Mouse (Mus musculus) right cerebral cortex, postnatal 14 days (tissue): ENCODE measurements around the gene Fam186a.
A peak's percentile ranks its signal among the peaks of the same experiment; 100 is the strongest.
"Not testable (repeated sequence)": the region's sequence is repeated elsewhere in the genome, so short reads cannot be mapped to it uniquely, and the experiment has no call there.

Experiments
- DNase-seq: peaks from one replicate; pipeline ENCODE4 v3.0.0; 2022

The Fam186a gene

DNA sequence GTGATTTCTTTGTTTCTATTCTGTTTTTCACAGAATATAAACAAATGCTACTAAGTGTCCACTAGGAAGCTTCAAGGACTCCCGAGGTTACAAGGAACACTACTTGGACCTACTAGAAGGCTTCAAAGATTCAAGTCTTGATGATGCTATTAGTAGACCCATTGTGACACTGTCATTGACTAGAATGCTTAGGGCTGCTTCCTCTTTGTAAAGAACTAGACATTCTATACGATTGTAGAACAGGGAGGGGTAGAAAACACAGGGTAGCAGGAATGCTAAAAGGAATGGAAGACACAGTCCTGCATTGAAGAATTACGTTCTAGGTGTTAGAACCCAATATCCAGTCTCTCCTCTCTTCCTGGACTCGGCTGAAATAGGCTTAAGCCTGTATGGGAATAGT, at the start of gene Fam186a:
TSS of gene Fam186a (minus strand) at position 101 of the 400 bp plus-strand sequence.
- DNase-seq: no peak

DNA sequence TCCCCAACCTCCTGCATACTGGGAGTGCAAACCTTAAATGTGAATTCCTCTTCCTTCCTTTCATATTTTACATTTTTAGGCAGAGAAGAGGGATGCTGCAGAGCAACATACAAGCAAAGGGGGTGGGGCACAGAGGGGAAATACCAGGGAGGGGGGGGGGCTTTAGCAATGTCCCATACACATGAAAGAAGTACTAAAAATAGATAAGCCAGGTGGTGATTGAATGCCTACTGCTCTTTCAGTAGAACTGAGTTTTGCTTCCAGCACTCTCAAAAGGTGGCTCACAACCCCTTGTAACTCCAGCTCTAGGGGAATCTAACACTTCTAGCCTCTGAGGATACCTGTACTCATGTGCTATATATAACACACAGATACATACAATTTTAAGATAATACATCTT, 39.3 kb upstream of the Fam186a start:
- DNase-seq: no peak

DNA sequence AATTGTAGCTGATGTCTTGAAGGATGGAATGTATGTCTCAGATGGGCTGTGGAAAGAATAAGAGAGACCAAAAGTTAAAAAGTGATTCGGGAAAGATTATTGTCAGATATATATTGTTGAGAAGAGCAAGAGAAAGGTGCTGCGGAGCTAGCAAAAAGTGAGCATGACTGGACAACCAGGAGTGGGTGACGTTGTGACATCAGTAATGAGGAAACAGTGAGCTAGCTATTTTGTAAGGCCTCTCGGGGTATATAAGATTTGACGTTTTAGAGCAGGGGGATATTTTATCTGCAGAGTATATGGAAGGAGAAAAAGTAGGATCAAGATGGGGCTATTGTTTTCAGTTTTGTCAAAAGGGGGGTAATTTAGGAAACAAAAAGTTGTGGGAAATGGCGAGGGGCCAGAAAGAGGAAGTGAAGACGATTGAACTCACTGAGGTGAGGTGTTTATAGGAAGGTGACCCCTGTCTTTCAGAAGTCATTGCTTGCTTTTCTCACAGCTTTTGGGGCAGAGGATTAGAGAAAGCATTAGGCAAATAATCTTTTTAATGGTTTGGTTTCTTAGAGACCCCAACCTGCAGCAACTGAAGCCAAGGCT, 37.9 kb upstream of the Fam186a start:
- no peak for DNase-seq

DNA sequence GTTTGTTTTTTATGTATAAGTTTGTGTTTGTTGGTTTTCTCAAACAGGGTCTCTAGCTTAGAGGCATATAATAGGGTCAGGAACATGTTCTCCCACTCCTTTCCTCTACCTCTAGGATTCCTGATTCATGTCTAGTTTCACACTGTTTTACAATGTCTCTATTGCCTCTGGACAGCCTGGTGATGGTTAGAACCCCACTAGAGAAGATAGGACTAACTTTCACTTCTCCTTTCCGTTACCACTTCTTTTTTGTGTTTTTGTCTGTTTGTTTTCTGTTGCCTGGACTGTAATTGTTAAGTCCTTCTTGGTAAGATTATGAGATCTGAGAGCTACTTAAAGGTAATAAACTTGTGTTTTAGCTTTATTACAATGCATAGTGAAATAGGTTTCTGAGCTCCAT, 32.5 kb upstream of the Fam186a start:
- DNase-seq: no peak

DNA sequence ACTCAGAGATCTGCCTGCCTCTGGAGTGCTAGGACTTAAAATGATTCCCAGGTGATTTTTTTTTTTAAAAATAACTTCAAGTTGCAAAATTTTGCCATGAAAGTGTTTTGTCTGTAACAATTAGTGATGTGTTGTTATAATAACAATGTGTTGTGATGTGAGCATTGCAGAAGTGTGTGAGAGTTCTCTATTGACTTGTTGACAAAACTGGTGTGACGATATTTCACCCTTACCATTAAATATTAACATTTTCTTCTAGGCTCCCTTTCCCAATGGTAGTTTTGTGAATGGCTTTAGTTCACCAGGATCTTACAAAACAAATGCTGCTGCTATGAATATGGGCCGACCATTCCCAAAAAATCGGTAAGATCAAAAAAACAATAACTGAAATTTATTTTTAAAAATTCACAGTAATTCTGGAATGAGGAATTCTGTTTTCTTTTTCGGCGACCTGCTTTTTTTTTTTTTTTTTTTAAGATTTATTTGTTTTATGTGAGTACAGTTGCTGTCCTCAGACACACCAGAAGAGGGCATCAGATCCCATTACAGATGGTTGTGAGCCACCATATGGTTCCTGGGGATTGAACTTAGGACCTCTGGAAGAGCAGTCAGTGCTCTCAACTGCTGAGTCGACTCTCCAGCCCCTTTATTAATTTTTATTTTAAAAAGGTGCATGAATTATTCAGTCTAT, 30.4 kb upstream of the Fam186a start:
- no peak for DNase-seq

DNA sequence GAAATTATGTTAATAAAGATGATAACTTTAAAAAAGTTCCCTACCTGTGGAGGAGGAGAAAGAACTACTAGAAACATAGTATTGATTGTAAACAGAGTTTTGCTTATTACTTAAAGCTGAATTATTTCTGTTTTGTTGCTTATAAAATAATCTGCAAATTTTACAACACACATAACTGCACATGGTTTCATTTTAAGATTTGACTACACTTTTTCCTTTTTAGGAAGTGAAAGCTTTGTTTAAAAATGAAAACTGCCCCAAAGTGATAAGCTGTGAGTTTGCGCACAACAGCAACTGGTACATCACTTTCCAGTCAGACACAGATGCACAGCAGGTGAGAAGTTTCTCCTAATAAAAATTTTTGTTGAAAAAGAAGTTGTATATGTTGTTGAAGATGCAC, 26.2 kb upstream of the Fam186a start:
- no peak for DNase-seq

DNA sequence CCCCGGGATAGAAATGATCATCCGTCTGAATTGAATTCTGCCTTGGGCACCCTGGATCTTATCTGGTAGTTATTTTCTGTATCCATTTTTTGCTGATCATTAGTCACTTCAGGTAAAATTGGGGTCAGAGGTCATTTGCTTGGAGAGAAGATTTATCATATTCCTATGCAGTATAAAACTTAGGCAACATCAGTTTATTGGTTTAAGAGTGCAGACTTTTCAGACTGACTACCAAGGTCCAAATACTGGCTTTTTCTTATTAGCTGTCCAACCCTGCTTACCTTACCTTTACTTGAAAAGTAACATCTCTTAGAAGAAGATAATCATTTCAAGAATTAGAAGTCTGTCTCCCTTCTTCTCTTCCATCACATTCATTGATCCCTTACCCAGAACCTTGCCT, 12.9 kb upstream of the Fam186a start:
- no peak for DNase-seq

DNA sequence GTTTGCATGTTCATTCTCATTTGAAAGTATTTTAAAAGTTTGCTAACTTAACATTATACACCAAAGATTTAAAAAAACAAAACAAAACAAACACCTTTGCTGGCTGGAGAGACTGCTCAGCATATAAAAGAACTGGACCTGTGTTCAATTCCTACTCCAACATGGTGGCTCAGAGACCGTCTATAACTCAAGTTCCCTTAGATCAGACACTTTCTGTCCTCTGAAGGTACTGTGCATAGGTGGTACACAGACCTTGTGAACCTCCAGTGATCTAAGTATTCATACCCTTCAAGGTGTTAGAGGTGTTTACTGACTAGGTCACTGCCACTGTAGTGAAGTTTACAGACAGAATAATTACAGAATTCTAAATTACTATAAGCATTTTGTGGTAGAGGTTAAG, 12.4 kb upstream of the Fam186a start:
- no peak for DNase-seq

DNA sequence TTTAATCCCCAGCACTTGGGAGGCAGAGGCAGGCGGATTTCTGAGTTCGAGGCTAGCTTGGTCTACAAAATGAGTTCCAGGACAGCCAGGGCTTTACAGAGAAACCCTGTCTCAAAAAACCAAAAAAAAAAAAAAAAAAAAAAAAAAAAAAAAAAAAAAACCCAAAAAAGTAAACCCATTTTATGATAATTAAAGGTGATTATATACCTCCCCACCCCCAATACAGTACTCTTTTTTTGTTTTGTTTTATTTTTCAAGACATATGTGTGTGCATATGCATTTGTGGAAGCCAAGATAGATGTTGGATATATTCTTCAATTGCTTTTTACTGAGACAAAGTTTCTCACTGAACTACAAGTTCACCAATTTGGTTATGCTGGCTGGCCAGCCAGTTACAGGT, 9.3 kb upstream of the Fam186a start:
- DNase-seq: not testable (repeated sequence)

DNA sequence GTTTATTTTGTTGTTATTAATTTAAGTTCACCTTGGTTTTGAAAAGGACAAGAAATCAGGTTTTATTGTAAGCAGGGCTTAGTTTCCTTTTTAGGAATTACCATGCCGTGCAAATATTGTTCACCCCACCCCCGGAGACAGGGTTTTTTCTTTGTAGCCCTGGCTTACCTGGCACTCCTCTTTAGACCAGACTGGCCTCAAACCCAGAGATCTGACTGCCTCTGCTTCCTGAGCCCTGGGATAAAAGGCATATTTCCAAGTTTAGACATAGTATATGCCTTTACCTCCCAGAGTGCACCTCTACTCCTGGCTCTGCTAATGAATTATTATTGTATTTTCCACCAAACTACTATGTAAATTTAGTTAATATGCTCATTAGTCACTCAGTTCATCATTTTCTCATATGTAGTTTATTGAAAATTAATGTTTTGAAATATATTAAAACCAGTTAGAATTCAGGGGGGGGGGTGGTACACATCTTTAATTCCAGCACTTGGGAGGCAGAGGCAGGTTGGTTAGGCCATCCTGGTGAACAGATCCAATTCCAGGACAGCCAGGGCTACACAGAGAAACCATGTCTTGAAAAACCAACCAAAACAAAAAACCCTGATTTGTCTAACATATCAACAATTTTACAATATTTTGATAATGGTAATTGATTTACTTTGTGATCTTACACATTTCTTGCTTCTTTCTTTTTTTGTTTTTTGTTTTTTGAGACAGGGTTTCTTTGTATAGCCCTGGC, 7.8 kb upstream of the Fam186a start:
- no peak for DNase-seq

DNA sequence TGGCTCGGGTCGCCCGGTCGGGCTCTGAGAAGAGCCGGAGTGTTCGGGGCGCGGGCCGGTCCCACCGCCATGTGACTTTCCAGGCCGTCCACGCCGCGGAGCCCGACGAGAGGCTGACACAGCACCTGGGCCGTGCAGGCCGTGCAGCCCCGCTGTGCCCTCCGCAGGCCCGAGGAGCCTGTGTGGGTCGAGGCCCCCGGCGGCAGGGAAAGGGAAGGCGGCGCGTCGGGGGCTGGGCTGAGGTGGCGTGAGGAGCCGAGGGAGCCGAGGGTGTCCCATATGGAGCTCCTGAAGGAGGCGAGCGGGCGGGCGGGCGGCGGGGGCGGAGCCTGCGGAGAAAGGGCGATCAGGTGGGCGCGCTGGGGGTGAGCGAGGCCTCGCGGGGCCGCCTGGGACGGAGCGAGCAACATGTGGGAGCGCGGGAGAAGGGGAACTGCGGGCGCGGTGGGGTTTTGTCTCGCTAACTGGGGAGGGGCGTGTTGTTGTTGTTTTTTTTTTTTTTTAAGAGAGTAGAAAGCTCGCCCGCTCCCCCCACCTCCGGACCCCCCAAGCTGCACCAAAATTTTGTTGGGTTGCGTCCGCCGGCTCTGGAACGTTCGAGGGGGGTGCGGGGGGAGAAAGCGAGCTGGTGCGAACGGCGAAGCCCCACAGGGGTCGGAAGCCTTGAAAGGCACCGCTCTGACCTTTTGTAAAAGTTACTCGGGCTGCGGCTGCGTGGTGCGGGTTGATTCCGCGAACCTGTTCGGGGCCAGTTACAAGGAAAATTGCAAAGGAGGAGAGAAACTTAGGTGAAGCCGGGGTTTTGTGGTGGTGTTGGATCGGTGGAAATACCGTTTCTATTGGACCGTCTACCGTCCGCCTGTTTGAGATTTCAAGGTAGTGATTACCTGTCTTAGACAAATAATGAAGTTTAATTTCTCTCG, 6.4 kb upstream of the Fam186a start:
- peak; percentile 59 for DNase-seq

DNA sequence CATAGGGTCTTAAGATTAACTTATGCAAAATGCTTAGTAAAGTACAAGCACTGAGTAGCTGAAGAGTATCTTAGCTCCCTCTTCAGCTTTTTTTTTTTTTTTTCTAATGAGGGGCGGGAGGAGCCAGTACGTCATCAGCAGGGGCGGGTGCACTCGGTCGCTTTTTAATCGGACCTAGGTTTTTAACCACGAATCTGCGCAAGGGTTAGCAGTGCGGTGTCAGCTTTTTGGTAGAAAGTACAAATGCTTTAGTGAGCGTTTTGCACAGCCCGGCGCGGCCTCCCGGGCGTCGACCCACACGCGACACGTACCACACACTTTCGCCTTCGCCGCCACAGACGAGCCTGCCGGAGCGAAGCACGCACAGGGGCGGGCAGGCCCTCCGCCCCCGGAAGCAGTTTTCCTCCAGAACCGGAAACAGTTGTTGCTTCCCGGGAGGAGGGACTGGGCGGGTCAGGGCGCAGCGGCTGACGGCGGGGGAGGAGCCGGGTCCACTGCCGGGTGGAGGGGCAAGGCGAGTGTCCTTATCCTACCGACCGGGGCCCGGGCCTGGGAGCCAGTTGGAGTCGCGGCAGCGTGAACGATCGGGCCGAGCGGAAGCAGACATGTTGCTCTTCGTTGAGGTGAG, 5.6 kb upstream of the Fam186a start:
- peak; percentile 91 for DNase-seq

DNA sequence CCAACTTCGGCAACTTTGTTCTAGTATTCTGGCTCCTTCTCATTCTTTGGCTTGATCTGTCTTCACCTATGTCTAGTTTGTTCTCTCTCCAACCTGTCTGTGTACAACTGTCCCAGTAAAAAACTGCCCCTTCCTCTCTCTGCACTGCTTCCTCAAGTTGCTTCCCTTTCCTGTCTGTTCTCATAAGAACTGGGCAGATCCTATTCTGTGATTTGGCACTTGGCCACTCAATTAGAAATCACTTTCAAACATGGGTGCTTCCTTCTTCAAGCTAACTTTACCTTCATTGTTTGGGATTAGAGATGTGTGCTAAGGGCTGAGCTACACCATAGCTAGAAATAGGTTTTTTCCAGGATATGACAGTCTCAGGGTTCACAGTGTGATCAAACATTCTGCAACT, 3.7 kb upstream of the Fam186a start:
- no peak for DNase-seq

DNA sequence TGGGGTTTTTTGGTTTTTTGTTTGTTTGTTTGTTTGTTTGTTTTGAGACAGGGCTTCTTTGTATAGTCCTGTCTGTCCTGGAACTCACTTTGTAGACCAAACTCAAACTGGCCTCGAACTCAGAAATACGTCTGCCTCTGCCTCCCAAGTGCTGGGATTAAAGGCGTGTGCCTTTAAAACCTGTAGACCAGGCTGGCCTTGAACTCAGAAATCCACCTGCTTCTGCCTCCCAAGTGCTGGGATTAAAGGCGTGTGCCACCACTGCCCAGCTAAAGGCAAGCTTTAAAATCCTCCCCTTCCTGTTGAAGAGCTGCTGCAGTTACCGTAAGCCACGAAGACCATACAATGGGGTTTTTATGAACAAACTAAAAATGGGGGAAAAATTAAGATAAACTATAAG, 2.9 kb upstream of the Fam186a start, which contains the start of gene Larp4:
TSS of gene Larp4 (plus strand) at position 301 of the 400 bp plus-strand sequence.
- not testable (repeated sequence) for DNase-seq

DNA sequence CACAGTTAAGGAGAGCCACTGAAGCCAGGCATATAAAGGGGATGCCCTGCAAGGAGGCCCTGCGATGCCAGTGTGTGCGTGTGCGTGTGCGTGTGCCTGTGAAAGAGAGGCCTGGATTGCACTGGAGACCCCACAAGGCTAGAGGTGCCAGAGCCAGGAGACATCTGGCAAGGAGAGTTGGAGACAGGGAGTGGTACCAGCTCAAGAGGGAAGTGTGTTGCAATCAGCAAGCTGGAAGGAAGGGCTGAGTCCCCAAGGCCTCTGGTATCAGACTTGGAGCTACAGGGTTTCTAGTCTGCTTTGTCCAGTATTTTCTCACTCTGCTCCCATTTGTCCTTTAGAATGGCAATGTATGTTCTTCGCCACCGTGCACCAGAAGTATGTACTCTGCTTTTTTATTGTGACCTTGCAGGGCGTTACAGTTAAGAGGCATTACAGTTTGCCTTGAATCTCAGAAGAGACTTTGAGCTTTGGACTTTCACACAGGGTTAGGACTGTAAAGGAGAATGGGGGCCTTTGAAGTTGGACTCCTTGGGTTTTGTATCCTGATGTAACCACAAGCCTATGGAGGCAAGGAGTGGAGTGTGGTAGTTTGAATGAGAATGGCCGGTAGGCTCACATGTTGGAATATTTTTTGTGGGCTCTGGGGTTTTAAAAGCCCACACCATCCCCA, 1.6 kb downstream of the Fam186a start:
- DNase-seq: no peak

DNA sequence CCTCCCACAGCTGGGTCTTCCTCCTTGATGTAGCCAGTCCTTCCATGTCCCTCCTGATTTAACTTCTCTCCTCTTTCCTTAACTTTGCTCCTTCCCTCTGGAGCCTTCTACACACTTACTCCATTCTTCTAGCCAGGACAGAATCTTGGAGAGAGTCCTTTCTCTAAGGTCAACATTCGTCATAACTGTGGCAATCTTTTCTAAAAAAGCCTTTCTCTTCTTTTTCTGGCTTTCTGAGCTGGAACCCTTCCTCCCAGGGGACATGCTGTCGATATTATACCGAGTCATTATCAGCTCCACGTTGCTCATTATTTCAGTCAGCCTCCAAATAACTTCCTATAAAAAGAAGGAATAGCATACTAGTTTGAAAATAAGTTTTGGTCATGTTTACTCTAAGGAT, 11.5 kb downstream of the Fam186a start:
- DNase-seq: no peak

DNA sequence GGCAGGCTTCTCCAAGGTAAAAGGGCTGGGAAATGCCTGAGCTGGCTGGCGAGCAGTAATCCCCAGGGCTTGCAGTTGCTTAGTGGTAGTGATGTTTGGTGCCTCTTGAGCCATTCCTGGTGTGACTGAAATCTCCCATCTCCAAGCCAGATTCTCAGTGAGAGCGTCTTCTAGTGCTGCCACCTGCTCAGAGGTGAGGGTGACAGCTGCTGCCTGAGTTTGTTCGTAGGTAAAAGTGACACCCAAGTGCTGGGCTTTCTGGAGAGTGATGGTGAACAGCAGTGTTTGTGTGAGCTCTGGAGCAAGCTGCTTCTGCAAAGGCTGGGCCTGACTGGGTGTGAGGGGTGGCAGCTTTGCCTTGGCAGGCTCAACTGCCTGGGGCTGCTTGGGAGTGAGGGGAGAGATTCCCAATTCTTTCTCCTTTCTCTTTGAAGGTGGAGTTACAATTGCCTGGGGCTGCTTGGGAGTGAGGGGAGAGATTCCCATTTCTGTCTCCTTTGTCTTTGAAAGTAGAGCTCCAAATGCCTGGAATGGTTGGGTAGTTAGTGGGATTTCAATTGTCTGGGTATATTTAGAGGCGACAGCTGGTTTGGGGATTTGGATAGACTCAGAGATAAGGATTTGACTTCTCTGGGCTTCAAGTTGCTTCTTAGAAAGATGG, 25.8 kb downstream of the Fam186a start:
- no peak for DNase-seq

DNA sequence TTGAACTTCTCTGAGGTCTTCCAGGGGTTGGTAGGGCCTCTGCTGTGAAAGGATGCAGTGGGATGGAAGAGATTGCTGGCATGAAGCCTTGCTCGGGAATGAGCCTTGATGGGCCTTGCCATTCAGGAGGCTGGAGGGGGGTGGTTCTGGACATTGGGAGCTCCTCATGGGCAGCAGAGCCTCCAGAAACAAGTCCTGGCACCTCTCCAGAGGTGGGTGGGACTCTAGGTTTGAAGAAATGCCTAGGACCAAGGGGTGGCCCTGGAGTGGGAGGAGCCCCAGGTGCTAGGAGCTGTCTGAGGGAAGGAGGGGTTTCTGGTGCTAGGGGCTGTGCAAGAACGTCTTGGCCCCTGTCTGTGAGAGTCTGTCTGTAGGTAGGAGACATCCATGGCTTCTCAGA, 26.4 kb downstream of the Fam186a start:
- DNase-seq: no peak

DNA sequence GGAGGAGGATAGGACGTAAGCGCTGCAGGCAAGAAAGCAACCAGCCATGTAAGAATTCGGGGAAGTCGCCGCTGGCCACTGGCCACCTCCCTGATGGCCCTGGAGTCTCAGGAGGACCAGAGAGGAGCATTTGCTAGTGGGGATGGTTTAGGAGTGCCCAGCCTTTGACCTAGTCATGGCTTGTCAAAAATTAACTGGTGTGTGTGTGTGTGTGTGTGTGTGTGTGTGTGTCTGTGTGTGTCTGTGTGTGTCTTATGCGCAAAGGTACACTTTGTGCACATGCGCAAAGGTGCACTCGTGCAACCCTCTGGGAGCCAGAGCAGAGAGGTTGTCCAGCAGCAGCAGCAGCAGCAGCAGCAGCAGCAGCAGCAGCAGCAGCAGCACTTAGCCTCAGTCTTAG, 29.0 kb downstream of the Fam186a start:
- DNase-seq: no peak

DNA sequence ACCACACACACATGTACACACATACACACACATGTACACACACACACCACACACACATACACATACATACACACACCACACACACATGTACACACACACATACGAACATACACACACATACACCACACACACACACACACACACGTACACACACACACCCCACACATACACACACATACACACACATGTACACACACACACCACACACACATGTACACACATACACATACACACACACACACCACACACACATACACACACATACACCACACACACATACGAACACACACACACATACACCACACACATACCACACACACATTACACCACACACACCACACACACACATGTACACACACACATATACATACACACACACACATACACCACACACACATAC, 30.2 kb downstream of the Fam186a start:
- no peak for DNase-seq

DNA sequence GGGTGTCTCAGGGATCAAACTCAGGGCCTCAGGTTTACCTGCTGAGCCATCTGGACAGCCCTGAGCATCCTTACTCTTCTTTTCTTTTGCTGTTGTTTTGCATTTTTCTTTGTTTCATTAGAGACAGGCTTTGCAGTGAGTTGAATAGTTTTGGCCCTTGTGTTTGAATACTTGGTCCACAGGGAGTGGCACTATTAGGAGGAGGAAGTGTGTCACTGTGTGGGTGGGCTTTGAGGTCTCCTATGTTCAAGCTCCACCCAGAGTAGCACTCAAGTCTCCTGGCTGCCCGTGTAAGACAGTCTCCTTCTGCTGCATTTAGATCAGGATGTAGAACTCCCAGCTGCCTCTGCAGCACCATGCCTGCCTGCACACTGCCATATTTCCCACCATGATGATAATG, 32.4 kb downstream of the Fam186a start:
- no peak for DNase-seq
